Mouse (Mus musculus) spleen, adult 2 months (tissue): ENCODE measurements around the gene Tra2b.
"Not testable (repeated sequence)": the region's sequence is repeated elsewhere in the genome, so short reads cannot be mapped to it uniquely, and the experiment has no call there.

ENCODE experiments used
- CTCF ChIP-seq: fragments of 200-500 bp; IDR thresholded peaks from 2 replicates; pipeline ENCODE4 v1.5.1; 2011; ENCODE audit warnings: mild to moderate bottlenecking, inconsistent platforms; ENCODE audit not compliant: insufficient read depth, insufficient read length, insufficient replicate concordance; ENCODE audit errors: extremely low read depth
- POLR2A ChIP-seq: fragments of 200-500 bp; IDR thresholded peaks from 2 replicates; pipeline ENCODE4 v1.6.1; 2011; ENCODE audit warnings: low read depth, low read length, inconsistent platforms

GRCm38 (mm10) chr16:22230276-22230675, 35.5 kb downstream of the Tra2b start:
- not testable (repeated sequence) for TF ChIP-seq CTCF, POLR2A
